Mouse (Mus musculus) heart, postnatal 0 days (tissue): ENCODE data around the gene Antxr1. TPM values are rescaled to one million over a fixed set of nuclear protein-coding genes. Genes with fewer than 3 reads are reported as not detected.
A peak's percentile ranks its signal among the peaks of the same experiment; 100 is the strongest.

Experiments used
- ATAC-seq: fragments of 200-750 bp; cut with Nextera tagmentation; 2 replicates; pipeline ENCODE4 v1.8.0; 2017; ENCODE audit warnings: low read depth, moderate number of reproducible peaks, moderate library complexity; ENCODE audit not compliant: insufficient read depth
- DNase-seq: peaks from one replicate; pipeline ENCODE4 v3.0.0-alpha.2; 2016; ENCODE audit warnings: low spot score
- H3K27ac ChIP-seq: fragments of 300-500 bp; sonication (generic); 2 replicates; pipeline ENCODE4 v1.5.1; 2014; ENCODE audit warnings: low read depth, mild to moderate bottlenecking
- H3K27me3 ChIP-seq: fragments of 300-500 bp; sonication (generic); 2 replicates; pipeline ENCODE4 v1.6.1; 2014; ENCODE audit warnings: low read length, mixed read lengths; ENCODE audit not compliant: control insufficient read depth, insufficient read depth
- H3K36me3 ChIP-seq: fragments of 300-500 bp; sonication (generic); replicated peaks from 2 replicates; pipeline ENCODE4 v1.6.1; 2014; ENCODE audit warnings: low read length, mixed read lengths; ENCODE audit not compliant: control insufficient read depth, insufficient read depth
- H3K4me1 ChIP-seq: fragments of 300-500 bp; sonication (generic); 2 replicates; pipeline ENCODE4 v1.6.1; 2014; ENCODE audit warnings: antibody characterized with exemption; ENCODE audit not compliant: control insufficient read depth, insufficient read depth
- H3K4me2 ChIP-seq: fragments of 300-500 bp; sonication (generic); 2 replicates; pipeline ENCODE4 v1.6.1; 2014; ENCODE audit warnings: low read depth, mild to moderate bottlenecking, low read length, moderate library complexity
- H3K4me3 ChIP-seq: fragments of 300-500 bp; sonication (generic); 2 replicates; pipeline ENCODE4 v1.5.1; 2014; ENCODE audit warnings: low read depth, low read length
- H3K9ac ChIP-seq: fragments of 300-500 bp; sonication (generic); replicated peaks from 2 replicates; pipeline ENCODE4 v1.6.1; 2014; ENCODE audit warnings: low read depth, low read length, mixed read lengths
- H3K9me3 ChIP-seq: fragments of 300-500 bp; sonication (generic); replicated peaks from 2 replicates; pipeline ENCODE4 v1.6.1; 2016; ENCODE audit warnings: low read length; ENCODE audit not compliant: control insufficient read depth
- CTCF ChIP-seq: IDR thresholded peaks from 2 replicates; pipeline ENCODE4 v1.5.1; 2016; ENCODE audit warnings: antibody characterized with exemption, control low read depth, low read depth
- EP300 ChIP-seq: IDR thresholded peaks from 2 replicates; pipeline ENCODE4 v1.6.1; 2016; ENCODE audit warnings: antibody characterized with exemption, low read depth
- WGBS: fragments of 180-500 bp; shearing (Covaris S2); extraction: QIAGEN DNeasy Blood & Tissue Kit; methylation state at CpG from one replicate; pipeline ENCODE4 v1.1.7; 2014; 5-methylcytosine and 5-hydroxymethylcytosine counted together
- polyA plus RNA-seq: library from polyadenylated mRNA; unstranded; fragments of >200 nt; fragmentation: Nextera tagmentation; extraction: Ambion mirVana; gene quantifications from 2 replicates; pipeline ENCODE4 v1.2.1, GENCODE M21; 2015
- total RNA-seq: library from RNA; depleted of rRNA; stranded (reverse); fragments of >200 nt; gene quantifications from 2 replicates; pipeline ENCODE4 v1.2.3, GENCODE M21; 2014; ENCODE audit warnings: low replicate concordance

Gene Antxr1
- total and polyA plus RNA-seq, 2 experiments from 2014 or later: 2.6 to 18.7 TPM

GRCm38 (mm10) chr6:87184418-87184817 is 151.2 kb downstream of the Antxr1 start:
- H3K9me3 ChIP-seq: no peaks in the 10 kb centered on the region
- H3K4me3 ChIP-seq: no peak overlapping the region
- TF ChIP-seq EP300 (no peak), CTCF (no peak)
- WGBS: 38% methylated on average over 3 of the region's 3 CpGs
- no peaks in the 10 kb centered on the region for H3K27me3 ChIP-seq
- DNase-seq: no peak
- H3K4me1 ChIP-seq: peaks cover 28% of the 10 kb centered on the region
- ATAC-seq: 0 out of 2 replicates have a peak, but pooled peaks have one; percentile 6
- no peak overlapping the region for H3K4me2 ChIP-seq
- no peaks in the 10 kb centered on the region for H3K36me3 ChIP-seq
- no peak overlapping the region for H3K9ac ChIP-seq
- peak overlapping the region; percentile 63 for H3K27ac ChIP-seq

- Histone ChIP-seq H3K9me3 (no peaks in the 10 kb centered on the region), H3K4me3 (no peak overlapping the region), H3K27me3 (no peaks in the 10 kb centered on the region), H3K4me2 (no peak overlapping the region), H3K36me3 (no peaks in the 10 kb centered on the region), H3K4me1 (peaks cover 28% of the 10 kb centered on the region), H3K27ac (peak overlapping the region; percentile 87), H3K9ac (no peak overlapping the region)
- WGBS: 49% methylated on average over 11 of the region's 11 CpGs
- 0 out of 2 replicates have a peak, but pooled peaks have one; percentile 24 for ATAC-seq
- DNase-seq: no peak
- TF ChIP-seq CTCF (no peak), EP300 (no peak)
Measured at GRCm38 (mm10) chr6:87183981-87184380, 151.6 kb downstream of the Antxr1 start.

- DNase-seq: peak; percentile 96
- Histone ChIP-seq H3K27me3 (no peaks in the 10 kb centered on the region), H3K4me1 (peaks cover 28% of the 10 kb centered on the region), H3K36me3 (no peaks in the 10 kb centered on the region), H3K9me3 (no peaks in the 10 kb centered on the region), H3K4me3 (no peak overlapping the region), H3K4me2 (no peak overlapping the region), H3K9ac (no peak overlapping the region), H3K27ac (peak overlapping the region; percentile 87)
- TF ChIP-seq CTCF (no peak), EP300 (no peak)
- peak; percentile 80 for ATAC-seq
- 43% methylated on average over 8 of the region's 8 CpGs for WGBS
Measured at GRCm38 (mm10) chr6:87183159-87183558, 152.5 kb downstream of the Antxr1 start.

DNA sequence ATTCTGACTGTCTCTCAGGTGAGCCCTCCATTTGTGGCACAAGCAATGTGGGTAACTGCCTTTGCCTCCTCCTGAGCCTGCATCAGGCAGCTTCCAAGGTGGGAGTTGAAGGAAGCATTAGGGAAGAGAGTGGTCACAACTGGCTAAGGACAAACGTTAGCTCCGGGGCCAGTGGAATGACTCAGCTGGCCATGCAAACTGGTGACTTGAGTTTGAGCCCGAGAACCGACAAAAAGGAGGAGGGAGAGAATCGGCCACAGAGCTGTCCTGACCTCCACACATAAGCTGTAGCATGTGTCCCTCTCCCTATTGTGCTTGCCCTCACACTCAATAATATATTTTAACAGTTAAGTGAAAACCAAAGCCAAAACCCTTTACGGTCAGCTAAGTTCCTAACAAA is 152.9 kb downstream of the Antxr1 start:
- Histone ChIP-seq H3K4me3 (no peak overlapping the region), H3K4me1 (peaks cover 28% of the 10 kb centered on the region), H3K4me2 (no peak overlapping the region), H3K9ac (no peak overlapping the region), H3K36me3 (no peaks in the 10 kb centered on the region), H3K27ac (peak overlapping the region; percentile 87), H3K9me3 (no peaks in the 10 kb centered on the region), H3K27me3 (no peaks in the 10 kb centered on the region)
- TF ChIP-seq CTCF (no peak), EP300 (no peak)
- WGBS: 67% methylated on average over 6 of the region's 6 CpGs
- ATAC-seq: no peak
- no peak for DNase-seq

- ATAC-seq (no peak), DNase-seq (no peak)
- no peaks in the 10 kb centered on the region for H3K4me1 ChIP-seq
- H3K27me3 ChIP-seq: no peaks in the 10 kb centered on the region
- no peak overlapping the region for H3K27ac ChIP-seq
- H3K4me3 ChIP-seq: no peak overlapping the region
- 61% methylated on average over 3 of the region's 3 CpGs for WGBS
- H3K36me3 ChIP-seq: no peaks in the 10 kb centered on the region
- no peak for TF ChIP-seq CTCF
- TF ChIP-seq EP300: no peak
- H3K9me3 ChIP-seq: no peaks in the 10 kb centered on the region
- no peak overlapping the region for H3K4me2 ChIP-seq
- H3K9ac ChIP-seq: no peak overlapping the region
Measured at GRCm38 (mm10) chr6:87171461-87171860, 164.2 kb downstream of the Antxr1 start.

- no peak for TF ChIP-seq EP300
- no peak for TF ChIP-seq CTCF
- Histone ChIP-seq H3K27ac (no peak overlapping the region), H3K4me2 (no peak overlapping the region), H3K9me3 (no peaks in the 10 kb centered on the region), H3K4me1 (no peaks in the 10 kb centered on the region), H3K27me3 (no peaks in the 10 kb centered on the region), H3K4me3 (no peak overlapping the region), H3K36me3 (no peaks in the 10 kb centered on the region), H3K9ac (no peak overlapping the region)
- no peak for ATAC-seq
- DNase-seq: no peak
- WGBS: 78% methylated on average over 6 of the region's 6 CpGs
Measured at GRCm38 (mm10) chr6:87170875-87171274, 164.7 kb downstream of the Antxr1 start.
